In the genomic region with DNA sequence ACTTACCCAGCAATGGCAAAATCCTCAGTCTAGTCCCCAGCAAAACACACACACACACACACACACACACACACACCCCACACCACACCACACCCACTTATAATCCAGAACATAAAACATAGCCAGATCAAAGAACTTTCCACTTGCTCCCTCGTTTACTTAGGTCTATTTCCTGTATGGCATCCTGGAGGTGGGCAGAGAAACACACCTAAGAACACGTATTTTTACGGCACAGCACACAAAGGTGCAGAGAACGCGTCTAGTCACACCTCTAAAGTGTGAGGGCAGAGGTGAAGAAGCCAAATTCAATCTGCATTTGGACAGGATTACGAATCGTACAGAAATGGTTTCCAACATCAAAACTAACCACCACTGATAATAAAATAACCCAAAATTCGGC, we compare ENCODE assay signal across 7 mouse cellular contexts. TPM values are rescaled to one million over a fixed set of nuclear protein-coding genes. Genes with fewer than 3 reads are reported as not detected.
DNase-seq lines count a peak whose midpoint lies in the region; ATAC-seq and TF ChIP-seq lines count a peak whose summit lies in the region.

No protein-coding gene starts in this region.

- no peak overlapping the region for H3K27ac ChIP-seq in testis, adult 2 months (ENCODE audit: control insufficient read depth, insufficient read depth, low read depth, low read length)
- no peak overlapping the region for H3K27ac ChIP-seq in forebrain, embryonic 13.5 days
- H3K27ac ChIP-seq in liver, embryonic 11.5 days (ENCODE audit: low read depth, low read length): no peak overlapping the region

- H3K9ac ChIP-seq in forebrain, embryonic 13.5 days: peak overlapping the region; percentile 92
- H3K9ac ChIP-seq in liver, embryonic 11.5 days (ENCODE audit: low read depth, low read length): peak overlapping the region; percentile 95

- ATAC-seq in forebrain, embryonic 13.5 days: no peak
- no peak for ATAC-seq in liver, embryonic 11.5 days (replicated peaks; ENCODE audit: low FRiP score)

- peaks cover 2% of the 10 kb centered on the region for H3K4me1 ChIP-seq in testis, adult 2 months (ENCODE audit: control insufficient read depth, insufficient read depth, low read length)
- peaks cover 30% of the 10 kb centered on the region for H3K4me1 ChIP-seq in forebrain, embryonic 13.5 days
- peaks cover 43% of the 10 kb centered on the region for H3K4me1 ChIP-seq in liver, embryonic 11.5 days (replicated peaks; ENCODE audit: control insufficient read depth, insufficient read depth, low read length)

- 72% methylated on average over 8 of the region's 8 CpGs for WGBS in forebrain, embryonic 13.5 days
- WGBS in liver, embryonic 11.5 days: 63% methylated on average over 8 of the region's 8 CpGs

- TF ChIP-seq POLR2A in testis, adult 2 months (IDR thresholded peaks at IDR 0.05; ENCODE audit: control insufficient read depth, low read depth, low read length): no peak

- no peak for TF ChIP-seq CTCF in testis, adult 2 months (IDR thresholded peaks at IDR 0.05; ENCODE audit: control insufficient read depth, insufficient read depth, insufficient replicate concordance, low read depth, low read length)

- no peaks in the 10 kb centered on the region for H3K36me3 ChIP-seq in testis, adult 2 months (ENCODE audit: control insufficient read depth, insufficient read depth, low read length)
- 0 out of 2 replicates have a peak, but pooled peaks cover 5% of the 10 kb centered on the region for H3K36me3 ChIP-seq in forebrain, embryonic 13.5 days (ENCODE audit: poor library complexity, severe bottlenecking)
- no peaks in the 10 kb centered on the region for H3K36me3 ChIP-seq in liver, embryonic 11.5 days (ENCODE audit: control insufficient read depth, insufficient read depth, low read length)

- no peaks in the 10 kb centered on the region for H3K9me3 ChIP-seq in forebrain, embryonic 13.5 days (replicated peaks)
- no peaks in the 10 kb centered on the region for H3K9me3 ChIP-seq in liver, embryonic 11.5 days (ENCODE audit: control insufficient read depth, low read length)

- no peak for DNase-seq in testis, postnatal 14 days (ENCODE audit: low spot score)
- DNase-seq in liver, embryonic 11.5 days (ENCODE audit: low spot score): no peak
- no peak for DNase-seq in c-Kit-positive CD71-positive TER-119-positive erythroid progenitor cells, embryonic 14.5 days (ENCODE audit: low spot score)
- no peak for DNase-seq in layer of hippocampus, adult 8-10 months (ENCODE audit: low spot score in 2 of 2)
- DNase-seq in frontal cortex, postnatal 14 days (ENCODE audit: low spot score in 2 of 2): no peak

- peak overlapping the region; percentile 81 for H3K4me2 ChIP-seq in forebrain, embryonic 13.5 days
- H3K4me2 ChIP-seq in liver, embryonic 11.5 days: peak overlapping the region; percentile 87

- H3K27me3 ChIP-seq in testis, adult 2 months (ENCODE audit: control insufficient read depth, insufficient read depth, low read length): no peaks in the 10 kb centered on the region
- peaks cover 10% of the 10 kb centered on the region for H3K27me3 ChIP-seq in forebrain, embryonic 13.5 days
- no peaks in the 10 kb centered on the region for H3K27me3 ChIP-seq in liver, embryonic 11.5 days (replicated peaks; ENCODE audit: control insufficient read depth, insufficient read depth, low read length)

- H3K4me3 ChIP-seq in testis, adult 2 months (ENCODE audit: control insufficient read depth, low read depth, low read length): peak overlapping the region; percentile 30; the same call in 1 of the 2 replicates
- peak overlapping the region; percentile 92 for H3K4me3 ChIP-seq in forebrain, embryonic 13.5 days
- peak overlapping the region; percentile 94 for H3K4me3 ChIP-seq in liver, embryonic 11.5 days (ENCODE audit: low read depth, low read length)

RNA-seq across cellular contexts. Expression of a gene that starts 1.1 kb away (rescaled TPM):
- polyA plus RNA-seq in testis, adult 2 months (2012; rRNA removed): 9.2 and 10.1 TPM in 2 replicates
- polyA plus RNA-seq in forebrain, embryonic 13.5 days (2015; fragmentation: Nextera tagmentation; extraction: Ambion mirVana): 19.3 and 21.5 TPM in 2 replicates
- 18.1 and 19.3 TPM in 2 replicates for polyA plus RNA-seq in liver, embryonic 11.5 days (2014; fragmentation: Nextera tagmentation; extraction: Ambion mirVana)
- total RNA-seq in layer of hippocampus, adult 8-10 months (2022): 10 to 100 TPM; 25.6 to 29.1 (median 27.2) TPM

RNA-seq across cellular contexts. Expression of a gene that starts 33.6 kb away (rescaled TPM):
- polyA plus RNA-seq in testis, adult 2 months (2012; rRNA removed): 12.5 and 16.5 TPM in 2 replicates
- 9.5 and 11.4 TPM in 2 replicates for polyA plus RNA-seq in forebrain, embryonic 13.5 days (2015; fragmentation: Nextera tagmentation; extraction: Ambion mirVana)
- 6.4 and 7.3 TPM in 2 replicates for polyA plus RNA-seq in liver, embryonic 11.5 days (2014; fragmentation: Nextera tagmentation; extraction: Ambion mirVana)
- 10 to 100 TPM; 13.0 to 15.3 (median 14.3) TPM for total RNA-seq in layer of hippocampus, adult 8-10 months (2022)

Comparison
In these comparisons a context has a peak if more than half of its experiments do, and no peak if none do; other contexts are left out.
1. H3K4me3 ChIP-seq: peak in every context shown above with its lines; median percentile 94 in liver, embryonic 11.5 days; 92 in forebrain, embryonic 13.5 days; 30 in testis, adult 2 months.